Mouse (Mus musculus) c-Kit-negative CD71-positive TER-119-positive erythroid progenitor cells, embryonic 14.5 days (primary cell): Measurements from ENCODE around the gene Nkx6-1.
A peak's percentile ranks its signal among the peaks of the same experiment; 100 is the strongest.

Source experiments
- DNase-seq: peaks from one replicate; pipeline ENCODE4 v3.0.0-alpha.2; 2013; ENCODE audit warnings: low read depth, low spot score

Gene Nkx6-1

GRCm38 (mm10) chr5:101664945-101665615, at the start of gene Nkx6-1:
Nkx6-1 (minus strand) TSS chr5:101664996.
- no peak for DNase-seq

- DNase-seq = no peak
These were observed 48.3 kb upstream of the Nkx6-1 start for GRCm38 (mm10) chr5:101713064-101713613.

GRCm38 (mm10) chr5:101703374-101704260, 38.8 kb upstream of the Nkx6-1 start:
- no peak for DNase-seq

- DNase-seq = no peak
These were observed 37.8 kb upstream of the Nkx6-1 start for GRCm38 (mm10) chr5:101702636-101703035.

- DNase-seq = peak; percentile 3
These were observed 35.8 kb upstream of the Nkx6-1 start for GRCm38 (mm10) chr5:101700607-101701006.

GRCm38 (mm10) chr5:101688581-101688980, 23.8 kb upstream of the Nkx6-1 start:
- DNase-seq = no peak

GRCm38 (mm10) chr5:101683340-101683739, 18.5 kb upstream of the Nkx6-1 start:
- DNase-seq = no peak

- no peak for DNase-seq
These were observed 15.5 kb upstream of the Nkx6-1 start for GRCm38 (mm10) chr5:101680338-101680737.

GRCm38 (mm10) chr5:101669381-101669780, 4.6 kb upstream of the Nkx6-1 start:
- no peak for DNase-seq

GRCm38 (mm10) chr5:101668475-101668874, 3.7 kb upstream of the Nkx6-1 start:
- DNase-seq = no peak

GRCm38 (mm10) chr5:101668028-101668427, 3.2 kb upstream of the Nkx6-1 start:
- DNase-seq = no peak

- DNase-seq = no peak
These were observed 2.6 kb upstream of the Nkx6-1 start for GRCm38 (mm10) chr5:101667263-101667990.

- no peak for DNase-seq
These were observed 1.9 kb upstream of the Nkx6-1 start for GRCm38 (mm10) chr5:101666713-101667112.

GRCm38 (mm10) chr5:101666091-101666490, 1.3 kb upstream of the Nkx6-1 start:
- DNase-seq = no peak

- DNase-seq = no peak
These were observed 324 bp downstream of the Nkx6-1 start for GRCm38 (mm10) chr5:101664423-101664921.

GRCm38 (mm10) chr5:101663621-101664422, 974 bp downstream of the Nkx6-1 start:
- no peak for DNase-seq

GRCm38 (mm10) chr5:101663176-101663575, 1.6 kb downstream of the Nkx6-1 start:
- DNase-seq = no peak

- DNase-seq = no peak
These were observed 2.3 kb downstream of the Nkx6-1 start for GRCm38 (mm10) chr5:101662485-101662884.

GRCm38 (mm10) chr5:101661561-101662211, 3.1 kb downstream of the Nkx6-1 start:
- no peak for DNase-seq

- no peak for DNase-seq
These were observed 4.1 kb downstream of the Nkx6-1 start for GRCm38 (mm10) chr5:101660666-101661065.
